Mouse (Mus musculus): ENCODE data around the gene Loxl3. TPM values are rescaled to one million over a fixed set of nuclear protein-coding genes. Genes with fewer than 3 reads are reported as not detected.

Loxl3 gene
- polyA plus RNA-seq, 1 experiment from 2014 or later, result 16.2 TPM

DNA sequence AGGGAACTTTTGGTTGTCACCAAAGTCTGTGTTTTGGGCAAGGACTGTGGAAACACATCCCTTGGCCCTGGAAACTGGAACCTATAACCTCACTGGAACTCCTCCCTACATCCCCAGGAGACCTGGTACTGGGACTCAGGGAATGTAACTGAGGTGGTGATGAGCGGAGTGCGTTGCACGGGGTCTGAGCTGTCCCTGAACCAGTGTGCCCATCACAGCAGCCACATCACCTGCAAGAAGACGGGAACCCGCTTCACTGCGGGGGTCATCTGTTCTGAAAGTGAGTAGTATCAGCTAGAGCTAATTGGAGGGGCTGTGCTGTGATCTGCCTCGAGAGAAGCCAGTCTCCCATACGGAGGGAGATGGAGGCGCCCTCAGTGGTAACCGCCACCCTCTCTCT is 15.4 kb downstream of the Loxl3 start:
- no peak overlapping the region for H3K4me3 ChIP-seq (ENCODE audit: low read depth, low read length)
- no peak overlapping the region for H3K4me2 ChIP-seq (replicated peaks; ENCODE audit: low read depth, low read length)
- H3K27me3 ChIP-seq (ENCODE audit: control insufficient read depth, insufficient read depth, low read length), result no peaks in the 10 kb centered on the region
- no peak for ATAC-seq (ENCODE audit: insufficient number of reproducible peaks, insufficient read depth, low FRiP score, low read depth)
- H3K36me3 ChIP-seq (ENCODE audit: control insufficient read depth, insufficient read depth, low read length), result peaks cover 5% of the 10 kb centered on the region; the same call in 1 of the 2 replicates
- peaks cover 10% of the 10 kb centered on the region for H3K4me1 ChIP-seq (ENCODE audit: control insufficient read depth, insufficient read depth, low read length)
- H3K9me3 ChIP-seq (ENCODE audit: control insufficient read depth, low read depth, low read length), result no peaks in the 10 kb centered on the region
- 70% methylated on average over 10 of the region's 10 CpGs for WGBS
- no peak overlapping the region for H3K27ac ChIP-seq (ENCODE audit: low read length)
- no peak overlapping the region for H3K9ac ChIP-seq (replicated peaks; ENCODE audit: low read depth, low read length)

DNA sequence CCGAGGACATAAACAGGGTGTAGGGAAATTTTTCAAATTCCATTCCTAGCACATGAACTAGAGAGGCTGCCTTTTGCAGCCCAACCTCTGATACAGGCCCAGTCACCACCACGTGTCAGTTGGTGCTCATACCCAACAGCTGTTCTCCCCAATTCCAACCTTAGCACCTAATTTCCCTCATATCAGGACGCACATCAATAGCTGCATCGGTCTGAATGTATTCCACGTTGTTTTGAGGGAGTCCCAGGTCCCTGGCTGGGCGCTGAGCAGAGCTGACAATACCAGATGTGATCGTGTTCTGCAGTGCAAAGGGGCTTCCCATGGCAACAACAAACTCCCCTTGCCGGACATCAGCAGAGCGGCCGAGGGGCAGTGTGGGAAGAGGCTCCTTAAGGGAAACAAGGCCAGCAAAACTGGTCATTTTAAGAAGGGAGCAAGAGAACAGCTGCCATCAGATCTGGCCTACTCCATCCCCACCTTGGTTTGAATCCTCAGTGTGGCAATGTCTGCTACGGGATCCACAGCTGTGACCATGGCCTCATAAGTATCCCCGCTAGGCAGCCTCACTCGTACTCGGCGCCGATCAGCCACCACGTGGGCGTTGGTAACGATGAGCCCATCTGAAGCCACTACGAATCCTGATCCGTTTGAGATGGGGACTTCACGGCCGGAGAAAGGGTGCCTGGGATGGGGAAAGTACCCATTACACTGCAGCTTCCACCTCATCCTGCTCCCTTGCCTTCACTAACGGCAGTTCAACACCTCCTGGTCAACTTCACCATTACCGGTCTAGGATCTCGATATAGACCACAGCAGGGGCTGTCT is 19.4 kb downstream of the Loxl3 start:
- H3K4me2 ChIP-seq (replicated peaks; ENCODE audit: low read depth, low read length), result peak overlapping the region; percentile 94
- H3K27ac ChIP-seq (ENCODE audit: low read length), result peak overlapping the region; percentile 72
- under 1% methylated on average over 26 of the region's 26 CpGs for WGBS
- no peaks in the 10 kb centered on the region for H3K27me3 ChIP-seq (ENCODE audit: control insufficient read depth, insufficient read depth, low read length)
- H3K4me3 ChIP-seq (ENCODE audit: low read depth, low read length), result peak overlapping the region; percentile 98
- peaks cover 20% of the 10 kb centered on the region for H3K4me1 ChIP-seq (ENCODE audit: control insufficient read depth, insufficient read depth, low read length)
- no peaks in the 10 kb centered on the region for H3K9me3 ChIP-seq (ENCODE audit: control insufficient read depth, low read depth, low read length)
- H3K36me3 ChIP-seq (ENCODE audit: control insufficient read depth, insufficient read depth, low read length), result peaks cover 13% of the 10 kb centered on the region
- peak overlapping the region; percentile 93 for H3K9ac ChIP-seq (replicated peaks; ENCODE audit: low read depth, low read length)
- ATAC-seq (ENCODE audit: insufficient number of reproducible peaks, insufficient read depth, low FRiP score, low read depth), result no peak

DNA sequence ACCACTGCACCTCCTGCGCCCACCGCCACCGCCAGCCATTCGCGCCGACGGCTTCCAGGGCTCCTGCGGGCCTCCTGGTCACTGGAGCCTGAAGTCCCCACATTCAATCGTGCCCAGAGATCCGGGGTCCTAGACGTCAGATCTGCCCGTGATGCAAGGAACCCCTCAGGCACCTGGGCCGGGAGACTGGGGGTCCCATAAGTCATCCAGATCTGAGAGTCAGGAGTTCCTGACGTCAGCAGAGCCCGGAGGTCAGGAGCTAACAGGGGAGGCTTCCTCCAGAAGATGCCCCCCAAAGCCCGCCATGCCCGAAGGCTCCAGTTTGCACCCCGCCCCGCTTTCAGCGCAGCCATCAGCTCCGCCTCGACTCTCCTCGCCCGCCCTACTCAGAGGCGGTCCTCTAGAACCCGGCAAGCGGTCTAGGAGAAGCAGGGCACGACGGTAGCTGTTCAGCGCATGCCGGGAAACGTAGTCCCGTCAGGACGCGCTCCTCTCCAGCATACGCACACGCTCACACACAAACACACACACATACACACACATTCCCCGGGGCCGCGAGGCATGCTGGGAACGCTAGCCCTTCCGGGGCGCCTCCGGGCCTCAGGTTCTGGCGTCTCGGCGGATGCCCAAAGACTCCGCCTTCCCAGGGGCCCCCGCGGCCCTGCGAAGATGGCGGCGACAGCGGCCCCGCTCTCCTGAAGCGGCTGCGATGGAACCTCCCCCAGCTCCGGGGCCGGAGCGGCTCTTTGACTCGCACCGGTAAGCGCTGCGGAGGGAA is 20.3 kb downstream of the Loxl3 start, which contains the start of gene Aup1:
TSS of gene Aup1 (plus strand) at position 448 of the 778 bp plus-strand sequence.
- under 1% methylated on average over 59 of the region's 64 CpGs for WGBS
- peaks cover 13% of the 10 kb centered on the region for H3K36me3 ChIP-seq (ENCODE audit: control insufficient read depth, insufficient read depth, low read length)

DNA sequence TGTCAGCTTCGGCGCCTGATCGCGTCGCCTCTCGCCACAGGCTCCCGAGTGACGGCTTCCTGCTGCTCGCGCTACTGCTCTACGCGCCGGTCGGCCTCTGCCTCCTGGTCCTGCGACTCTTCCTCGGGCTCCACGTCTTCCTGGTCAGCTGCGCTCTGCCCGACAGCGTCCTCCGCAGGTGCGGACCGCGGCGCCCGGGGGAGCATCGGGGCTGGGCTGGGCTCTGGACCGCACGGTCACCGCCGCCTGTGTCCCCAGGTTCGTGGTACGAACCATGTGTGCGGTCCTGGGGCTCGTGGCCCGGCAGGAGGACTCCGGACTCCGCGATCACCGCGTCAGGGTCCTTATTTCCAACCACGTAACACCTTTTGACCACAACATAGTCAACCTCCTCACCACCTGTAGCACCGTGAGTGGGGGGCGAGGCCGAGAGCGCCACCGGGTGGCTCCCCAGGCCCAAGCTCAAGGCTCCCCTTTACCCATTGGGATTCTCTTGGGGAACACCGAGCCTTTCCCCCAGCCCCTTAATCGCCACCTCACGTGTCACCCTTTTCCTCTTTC is 21.0 kb downstream of the Loxl3 start, which contains the start of gene Htra2:
TSS of gene Htra2 (minus strand) at position 403 of the 561 bp plus-strand sequence.
- Histone ChIP-seq H3K9me3 (ENCODE audit: control insufficient read depth, low read depth, low read length) (no peaks in the 10 kb centered on the region), H3K9ac (replicated peaks; ENCODE audit: low read depth, low read length) (peak within 1 kb of the TSS; percentile 93), H3K4me1 (ENCODE audit: control insufficient read depth, insufficient read depth, low read length) (peaks cover 20% of the 10 kb centered on the region), H3K36me3 (ENCODE audit: control insufficient read depth, insufficient read depth, low read length) (peaks cover 13% of the 10 kb centered on the region), H3K4me2 (replicated peaks; ENCODE audit: low read depth, low read length) (peak within 1 kb of the TSS; percentile 94), H3K27ac (ENCODE audit: low read length) (peak within 1 kb of the TSS; percentile 78), H3K27me3 (ENCODE audit: control insufficient read depth, insufficient read depth, low read length) (no peaks in the 10 kb centered on the region), H3K4me3 (ENCODE audit: low read depth, low read length) (peak within 1 kb of the TSS; percentile 98)
- peak; percentile 3; the same call in 1 of the 2 replicates for ATAC-seq (ENCODE audit: insufficient number of reproducible peaks, insufficient read depth, low FRiP score, low read depth)
- under 1% methylated on average over 50 of the region's 50 CpGs for WGBS

More for the DNA sequence above, 20.3 kb downstream of the Loxl3 start, which contains the start of gene Aup1:
- H3K4me1 ChIP-seq (ENCODE audit: control insufficient read depth, insufficient read depth, low read length), result peaks cover 20% of the 10 kb centered on the region
- H3K9me3 ChIP-seq (ENCODE audit: control insufficient read depth, low read depth, low read length), result no peaks in the 10 kb centered on the region
- peak within 1 kb of the TSS; percentile 78 for H3K27ac ChIP-seq (ENCODE audit: low read length)
- ATAC-seq (ENCODE audit: insufficient number of reproducible peaks, insufficient read depth, low FRiP score, low read depth), result peak; percentile 96
- peak within 1 kb of the TSS; percentile 98 for H3K4me3 ChIP-seq (ENCODE audit: low read depth, low read length)
- no peaks in the 10 kb centered on the region for H3K27me3 ChIP-seq (ENCODE audit: control insufficient read depth, insufficient read depth, low read length)
- H3K9ac ChIP-seq (replicated peaks; ENCODE audit: low read depth, low read length), result peak within 1 kb of the TSS; percentile 93
- peak within 1 kb of the TSS; percentile 94 for H3K4me2 ChIP-seq (replicated peaks; ENCODE audit: low read depth, low read length)

DNA sequence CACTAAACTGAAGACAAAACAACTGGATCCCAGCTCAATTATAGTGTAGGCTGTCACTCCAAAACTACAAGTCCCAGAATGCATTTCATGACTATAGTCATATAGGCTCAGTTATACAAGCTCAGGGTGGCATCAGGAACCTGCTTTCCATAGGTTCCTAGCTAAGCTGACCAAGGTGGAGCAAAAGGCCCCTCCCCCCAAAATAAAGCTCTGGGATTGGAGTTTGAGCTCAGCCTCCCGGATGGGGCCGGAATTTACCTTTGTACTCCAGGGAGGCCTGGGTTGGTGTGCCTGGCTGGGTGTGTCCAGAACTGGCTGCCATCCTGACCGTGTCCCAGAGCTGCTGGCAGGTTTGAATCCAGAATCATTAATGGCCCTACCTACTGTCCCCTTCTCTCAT is 23.8 kb downstream of the Loxl3 start, which contains the start of gene Dqx1:
TSS of gene Dqx1 (plus strand) at position 55 of the 400 bp plus-strand sequence.
- Histone ChIP-seq H3K4me2 (replicated peaks; ENCODE audit: low read depth, low read length) (peak within 1 kb of the TSS; percentile 23), H3K9me3 (ENCODE audit: control insufficient read depth, low read depth, low read length) (no peaks in the 10 kb centered on the region), H3K4me1 (ENCODE audit: control insufficient read depth, insufficient read depth, low read length) (peaks cover 16% of the 10 kb centered on the region), H3K9ac (replicated peaks; ENCODE audit: low read depth, low read length) (peak within 1 kb of the TSS; percentile 21; the same call in 1 of the 2 replicates), H3K36me3 (ENCODE audit: control insufficient read depth, insufficient read depth, low read length) (peaks cover 8% of the 10 kb centered on the region), H3K27ac (ENCODE audit: low read length) (no peak within 1 kb of the TSS; the same call in 1 of the 2 replicates), H3K27me3 (ENCODE audit: control insufficient read depth, insufficient read depth, low read length) (peaks cover 1% of the 10 kb centered on the region; the same call in 1 of the 2 replicates), H3K4me3 (ENCODE audit: low read depth, low read length) (peak within 1 kb of the TSS; percentile 9; the same call in 1 of the 2 replicates)
- WGBS, result 44% methylated on average over 3 of the region's 3 CpGs
- peak; percentile 56 for ATAC-seq (ENCODE audit: insufficient number of reproducible peaks, insufficient read depth, low FRiP score, low read depth)

DNA sequence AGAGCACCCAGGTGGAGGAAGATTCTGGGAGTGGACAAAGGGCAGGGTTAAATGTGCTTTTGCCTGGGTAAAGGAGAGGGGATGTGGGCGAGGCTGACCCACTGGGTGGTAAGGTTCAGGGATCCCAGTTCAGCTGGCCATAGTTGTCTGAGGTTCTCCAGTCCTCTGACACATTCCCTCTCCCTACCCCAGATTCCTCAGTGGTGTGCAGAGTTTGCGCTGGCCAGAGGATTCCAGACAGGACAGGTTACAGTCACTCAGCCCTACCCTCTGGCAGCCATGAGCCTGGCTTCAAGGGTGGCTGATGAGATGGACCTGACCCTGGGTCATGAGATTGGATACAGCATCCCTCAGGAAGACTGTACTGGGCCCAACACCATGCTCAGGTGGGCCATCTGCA is 24.8 kb downstream of the Loxl3 start:
- peaks cover 8% of the 10 kb centered on the region for H3K36me3 ChIP-seq (ENCODE audit: control insufficient read depth, insufficient read depth, low read length)
- no peak for ATAC-seq (ENCODE audit: insufficient number of reproducible peaks, insufficient read depth, low FRiP score, low read depth)
- no peak overlapping the region for H3K27ac ChIP-seq (ENCODE audit: low read length)
- no peaks in the 10 kb centered on the region for H3K9me3 ChIP-seq (ENCODE audit: control insufficient read depth, low read depth, low read length)
- peaks cover 8% of the 10 kb centered on the region for H3K27me3 ChIP-seq (ENCODE audit: control insufficient read depth, insufficient read depth, low read length)
- H3K4me1 ChIP-seq (ENCODE audit: control insufficient read depth, insufficient read depth, low read length), result peaks cover 10% of the 10 kb centered on the region; the same call in 1 of the 2 replicates
- peak overlapping the region; percentile 23 for H3K4me2 ChIP-seq (replicated peaks; ENCODE audit: low read depth, low read length)
- WGBS, result 80% methylated on average over 2 of the region's 2 CpGs
- H3K4me3 ChIP-seq (ENCODE audit: low read depth, low read length), result no peak overlapping the region
- no peak overlapping the region for H3K9ac ChIP-seq (replicated peaks; ENCODE audit: low read depth, low read length)

DNA sequence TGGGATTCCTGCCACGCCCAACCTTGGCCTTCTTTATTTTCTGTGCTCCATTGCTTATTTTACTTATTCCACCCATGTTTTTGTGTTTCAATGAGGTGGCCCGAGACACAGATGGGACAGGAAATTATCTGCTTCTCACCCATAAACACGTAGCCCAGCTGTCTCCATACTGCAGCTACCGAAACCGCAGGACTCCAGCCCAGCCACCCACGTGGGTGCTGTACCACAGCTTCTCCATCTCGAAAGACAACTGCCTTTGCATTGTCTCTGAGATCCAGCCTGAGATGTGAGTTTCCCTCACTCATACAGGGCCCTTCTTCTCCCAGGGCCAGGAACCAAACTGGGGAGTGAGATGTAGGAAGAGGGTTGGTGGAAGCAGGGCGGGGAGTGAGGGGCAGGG is 32.0 kb downstream of the Loxl3 start:
- Histone ChIP-seq H3K9ac (replicated peaks; ENCODE audit: low read depth, low read length) (no peak overlapping the region), H3K27me3 (ENCODE audit: control insufficient read depth, insufficient read depth, low read length) (peaks cover 71% of the 10 kb centered on the region), H3K4me3 (ENCODE audit: low read depth, low read length) (no peak overlapping the region), H3K9me3 (ENCODE audit: control insufficient read depth, low read depth, low read length) (no peaks in the 10 kb centered on the region), H3K27ac (ENCODE audit: low read length) (no peak overlapping the region), H3K4me1 (ENCODE audit: control insufficient read depth, insufficient read depth, low read length) (peaks cover under 1% of the 10 kb centered on the region; the same call in 1 of the 2 replicates), H3K36me3 (ENCODE audit: control insufficient read depth, insufficient read depth, low read length) (no peaks in the 10 kb centered on the region), H3K4me2 (replicated peaks; ENCODE audit: low read depth, low read length) (no peak overlapping the region)
- WGBS, result 39% methylated on average over 8 of the region's 8 CpGs
- no peak for ATAC-seq (ENCODE audit: insufficient number of reproducible peaks, insufficient read depth, low FRiP score, low read depth)

DNA sequence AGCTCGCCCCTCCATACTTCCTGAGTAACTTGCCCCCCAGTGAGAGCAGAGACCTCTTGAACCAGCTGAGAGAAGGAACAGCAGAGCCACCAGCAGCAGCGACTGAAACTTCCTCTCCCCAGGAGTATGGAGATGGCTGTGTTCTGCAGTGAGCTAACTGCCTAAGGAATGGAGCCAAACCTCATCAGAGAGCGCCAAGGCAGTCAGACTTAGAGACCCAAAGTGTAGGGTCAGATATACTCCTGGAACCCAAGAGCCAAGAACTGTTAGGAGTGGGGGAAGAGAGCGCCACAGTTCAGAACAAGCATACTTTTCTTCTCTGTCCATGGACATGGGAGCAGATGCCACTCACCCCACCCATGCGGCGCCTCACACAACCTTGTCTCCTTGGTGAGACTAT is 32.5 kb downstream of the Loxl3 start:
- peaks cover 5% of the 10 kb centered on the region; the same call in 1 of the 2 replicates for H3K4me1 ChIP-seq (ENCODE audit: control insufficient read depth, insufficient read depth, low read length)
- H3K27ac ChIP-seq (ENCODE audit: low read length), result no peak overlapping the region
- peaks cover 75% of the 10 kb centered on the region for H3K27me3 ChIP-seq (ENCODE audit: control insufficient read depth, insufficient read depth, low read length)
- H3K9ac ChIP-seq (replicated peaks; ENCODE audit: low read depth, low read length), result no peak overlapping the region
- no peak overlapping the region for H3K4me3 ChIP-seq (ENCODE audit: low read depth, low read length)
- ATAC-seq (ENCODE audit: insufficient number of reproducible peaks, insufficient read depth, low FRiP score, low read depth), result no peak
- H3K36me3 ChIP-seq (ENCODE audit: control insufficient read depth, insufficient read depth, low read length), result no peaks in the 10 kb centered on the region
- H3K9me3 ChIP-seq (ENCODE audit: control insufficient read depth, low read depth, low read length), result no peaks in the 10 kb centered on the region
- 25% methylated on average over 6 of the region's 6 CpGs for WGBS
- no peak overlapping the region for H3K4me2 ChIP-seq (replicated peaks; ENCODE audit: low read depth, low read length)
